8 mouse cellular contexts compared by ENCODE assay signal in genomic region chr9:50462494-50463204, GRCm38 (mm10). TPM values are rescaled to one million over a fixed set of nuclear protein-coding genes. Genes with fewer than 3 reads are reported as not detected.
A peak's percentile ranks its signal among the peaks of the same experiment; 100 is the strongest.
DNase-seq lines count a peak whose midpoint lies in the region; ATAC-seq and TF ChIP-seq lines count a peak whose summit lies in the region.

No protein-coding gene starts in this region.

- peak overlapping the region; percentile 29; the same call in 1 of the 2 replicates for H3K4me2 ChIP-seq in midbrain, embryonic 16.5 days (ENCODE audit: low read length)

- 0 out of 2 replicates have a peak, but pooled peaks cover 3% of the 10 kb centered on the region for H3K4me1 ChIP-seq in kidney, adult 2 months (ENCODE audit: control insufficient read depth, insufficient read depth, low read length)
- peaks cover 3% of the 10 kb centered on the region; the same call in 1 of the 2 replicates for H3K4me1 ChIP-seq in midbrain, embryonic 16.5 days (ENCODE audit: control insufficient read depth, insufficient read depth, low read length)

- H3K36me3 ChIP-seq in kidney, adult 2 months (ENCODE audit: control insufficient read depth, insufficient read depth, low read length): no peaks in the 10 kb centered on the region
- no peaks in the 10 kb centered on the region for H3K36me3 ChIP-seq in midbrain, embryonic 16.5 days (ENCODE audit: control insufficient read depth, insufficient read depth, low read length)

- no peaks in the 10 kb centered on the region for H3K27me3 ChIP-seq in kidney, adult 2 months (replicated peaks; ENCODE audit: control insufficient read depth, insufficient read depth, low read length)
- no peaks in the 10 kb centered on the region for H3K27me3 ChIP-seq in midbrain, embryonic 16.5 days (ENCODE audit: control insufficient read depth, insufficient read depth, low read depth, low read length)

- TF ChIP-seq POLR2A in kidney, adult 2 months (IDR thresholded peaks at IDR 0.05; ENCODE audit: low read depth, low read length): no peak

- H3K27ac ChIP-seq in kidney, adult 2 months (ENCODE audit: insufficient read depth, low read depth, low read length): no peak overlapping the region
- no peak overlapping the region for H3K27ac ChIP-seq in midbrain, embryonic 16.5 days (ENCODE audit: low read length)

- no peaks in the 10 kb centered on the region for H3K9me3 ChIP-seq in midbrain, embryonic 16.5 days (replicated peaks; ENCODE audit: control insufficient read depth, low read length, poor library complexity, severe bottlenecking)

- DNase-seq in B cell, adult 2 months: peak; percentile 83 to 85
- peak; percentile 47 for DNase-seq in adrenal gland, adult 8-10 months
- DNase-seq in embryo, embryonic 9.5 days (ENCODE audit: extremely low spot score): peak; percentile 75
- peak; percentile 49 for DNase-seq in heart, adult 8-10 months (ENCODE audit: low spot score)
- peak; percentile 85 for DNase-seq in kidney, adult 2 months
- DNase-seq in liver: peak; percentile 81
- peak; percentile 46 to 51 for DNase-seq in spleen, postnatal 36 days (ENCODE audit: low spot score in 2 of 2)

- H3K9ac ChIP-seq in midbrain, embryonic 16.5 days (ENCODE audit: low read depth, low read length): no peak overlapping the region

- peak; percentile 79 for TF ChIP-seq CTCF in kidney, adult 2 months (conservative IDR thresholded peaks at IDR 0.05; ENCODE audit: insufficient read depth, insufficient read length, low read depth, low read length)

- no peak overlapping the region for H3K4me3 ChIP-seq in kidney, adult 2 months (ENCODE audit: insufficient read depth, low read depth, low read length)
- no peak overlapping the region for H3K4me3 ChIP-seq in midbrain, embryonic 16.5 days (ENCODE audit: low read depth, low read length)

- 28% methylated on average over 19 of the region's 19 CpGs for WGBS in kidney, adult 2 months
- WGBS in midbrain, embryonic 16.5 days: 41% methylated on average over 19 of the region's 19 CpGs

- no peak for ATAC-seq in midbrain, embryonic 16.5 days

RNA-seq across cellular contexts. Expression of gene Plet1, which starts 31.7 kb away (rescaled TPM):
- under 1 TPM in 2 of 4 experiments, not detected in 2; 0.28 to 0.35 TPM for total RNA-seq in adrenal gland, adult 8-10 months (2022)
- 1 to 10 TPM in 3 of 4 experiments, under 1 TPM in 1; 0.87 to 2.5 (median 1.8) TPM for total RNA-seq in heart, adult 8-10 months (2022)
- polyA plus RNA-seq in kidney, adult 2 months (2012; rRNA removed): 82.6 and 86.0 TPM in 2 replicates
- 0.53 and 0.75 TPM in 2 replicates for polyA plus RNA-seq in midbrain, embryonic 16.5 days (2015; fragmentation: Nextera tagmentation; extraction: Ambion mirVana)
